Mouse (Mus musculus) G1E (cell line): ENCODE measurements at regions not wholly inside any gene's neighbourhood (a gene's known extent, or its start where the extent isn't known, plus 50 kb on each side); places are given as distances from the start of the nearest gene placed in this dataset.

ENCODE experiments used
- CTCF ChIP-seq: IDR thresholded peaks from 2 replicates; pipeline ENCODE4 v1.5.1; 2012; ENCODE audit warnings: low read depth, low read length, inconsistent platforms, mixed read lengths
- GATA1 ChIP-seq: IDR thresholded peaks from 2 replicates; pipeline ENCODE4 v1.6.1; 2012; ENCODE audit warnings: borderline replicate concordance, low read length, inconsistent platforms, mixed read lengths
- GATA2 ChIP-seq: IDR thresholded peaks from 2 replicates; pipeline ENCODE4 v1.6.1; 2012; ENCODE audit warnings: low read depth, low read length, inconsistent platforms, borderline replicate concordance
- POLR2AphosphoS5 ChIP-seq: IDR thresholded peaks from 2 replicates; pipeline ENCODE4 v1.6.1; 2012; ENCODE audit warnings: low read depth, low read length, inconsistent platforms; ENCODE audit not compliant: insufficient replicate concordance
- TAL1 ChIP-seq: conservative IDR thresholded peaks from 2 replicates; pipeline ENCODE4 v1.6.1; 2012; ENCODE audit warnings: low read depth, low read length, inconsistent platforms, mixed read lengths

DNA sequence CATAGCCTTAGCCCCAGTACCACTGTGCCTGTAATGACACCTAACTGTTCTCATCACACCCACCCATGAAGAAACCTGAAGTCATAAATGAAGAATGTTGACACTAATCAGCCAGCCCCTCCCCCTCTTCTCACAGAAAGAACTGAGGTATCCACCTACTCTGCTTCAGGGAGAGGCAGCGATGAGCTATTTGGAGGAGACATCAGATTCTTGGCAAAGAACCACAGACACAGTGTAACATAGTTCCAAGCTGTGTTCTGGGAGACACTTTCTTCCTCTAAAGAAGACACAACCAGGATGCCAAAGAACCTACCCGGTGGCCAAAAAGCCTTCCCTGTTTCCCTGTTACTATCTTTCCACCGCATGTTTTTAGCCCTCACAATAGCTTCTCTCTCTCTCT lies 307.8 kb upstream of the Jarid2 start:
- no peak for TF ChIP-seq CTCF
- TF ChIP-seq TAL1 = no peak
- no peak for TF ChIP-seq GATA2
- TF ChIP-seq POLR2AphosphoS5 = no peak
- TF ChIP-seq GATA1 = no peak
